Mouse (Mus musculus) embryonic facial prominence, embryonic 14.5 days (tissue): ENCODE measurements around the gene Cep78. TPM values are rescaled to one million over a fixed set of nuclear protein-coding genes. Genes with fewer than 3 reads are reported as not detected.

Experiments used
- ATAC-seq: fragments of 200-750 bp; cut with Nextera tagmentation; 2 replicates; pipeline ENCODE4 v1.8.0; 2017; ENCODE audit warnings: low read depth, moderate number of reproducible peaks, moderate TSS enrichment
- DNase-seq: peaks from one replicate; pipeline ENCODE4 v3.0.0-alpha.2; 2015; ENCODE audit warnings: low spot score
- H3K27ac ChIP-seq: fragments of 300-500 bp; sonication (generic); replicated peaks from 2 replicates; pipeline ENCODE4 v1.5.1; 2014; ENCODE audit warnings: low read depth, mild to moderate bottlenecking, low read length, moderate library complexity
- H3K27me3 ChIP-seq: fragments of 300-500 bp; sonication (generic); replicated peaks from 2 replicates; pipeline ENCODE4 v1.6.1; 2014; ENCODE audit warnings: low read length; ENCODE audit not compliant: control insufficient read depth, insufficient read depth
- H3K36me3 ChIP-seq: fragments of 300-500 bp; sonication (generic); 2 replicates; pipeline ENCODE4 v1.6.1; 2014; ENCODE audit warnings: low read length, mixed read lengths; ENCODE audit not compliant: control insufficient read depth, insufficient read depth
- H3K4me1 ChIP-seq: fragments of 300-500 bp; sonication (generic); 2 replicates; pipeline ENCODE4 v1.6.1; 2014; ENCODE audit warnings: antibody characterized with exemption, low read length; ENCODE audit not compliant: control insufficient read depth, insufficient read depth
- H3K4me2 ChIP-seq: fragments of 300-500 bp; sonication (generic); 2 replicates; pipeline ENCODE4 v1.6.1; 2014; ENCODE audit warnings: low read depth, mild to moderate bottlenecking, low read length, moderate library complexity, mixed read lengths
- H3K4me3 ChIP-seq: fragments of 300-500 bp; sonication (generic); 2 replicates; pipeline ENCODE4 v1.5.1; 2014; ENCODE audit warnings: low read depth, mild to moderate bottlenecking, low read length
- H3K9ac ChIP-seq: fragments of 300-500 bp; sonication (generic); 2 replicates; pipeline ENCODE4 v1.6.1; 2014; ENCODE audit warnings: low read depth, mild to moderate bottlenecking, low read length, moderate library complexity, mixed read lengths
- H3K9me3 ChIP-seq: fragments of 300-500 bp; sonication (generic); 2 replicates; pipeline ENCODE4 v1.6.1; 2016; ENCODE audit warnings: low read length; ENCODE audit not compliant: control insufficient read depth
- WGBS: fragments of 180-500 bp; shearing (Covaris S2); extraction: QIAGEN DNeasy Blood & Tissue Kit; methylation state at CpG from one replicate; pipeline ENCODE4 v1.1.7; 2014; 5-methylcytosine and 5-hydroxymethylcytosine counted together
- polyA plus RNA-seq: library from polyadenylated mRNA; unstranded; fragments of >200 nt; fragmentation: Nextera tagmentation; extraction: Ambion mirVana; gene quantifications from 2 replicates; pipeline ENCODE4 v1.2.1, GENCODE M21; 2014

Gene Cep78
- polyA plus RNA-seq, 1 experiment from 2014 or later: 19.1 TPM

DNA sequence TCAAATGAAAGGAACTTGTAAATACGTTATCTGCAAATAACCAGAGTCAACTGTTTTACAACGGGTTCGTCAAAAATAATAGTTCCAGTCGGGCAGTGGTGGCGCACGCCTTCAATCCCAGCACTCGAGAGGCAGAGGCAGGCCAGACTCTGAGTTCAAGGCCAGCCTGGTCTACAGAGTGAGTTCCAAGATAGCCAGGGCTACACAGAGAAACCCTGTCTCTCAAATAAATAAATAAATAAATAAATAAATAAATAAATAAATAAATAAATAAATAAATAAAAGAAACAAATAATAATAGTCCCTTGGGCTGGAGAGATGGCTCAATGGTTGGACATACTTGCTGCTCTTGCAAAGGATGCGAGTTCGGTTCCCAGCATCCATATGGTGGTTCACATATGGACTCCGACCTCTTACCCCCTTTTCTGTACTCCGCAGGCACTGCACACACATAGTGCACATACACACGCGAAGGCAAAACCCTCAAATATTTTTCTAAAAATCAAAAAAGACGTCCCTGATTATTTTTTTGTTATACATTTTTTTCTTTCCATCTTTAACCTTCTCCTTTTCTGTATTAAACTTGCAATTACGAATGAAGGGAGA, 947 bp downstream of the Cep78 start:
- ATAC-seq: no peak
- no peak for DNase-seq
- peaks cover 3% of the 10 kb centered on the region; the same call in 1 of the 2 replicates for H3K4me1 ChIP-seq
- no peaks in the 10 kb centered on the region for H3K9me3 ChIP-seq
- peaks cover 11% of the 10 kb centered on the region; the same call in 1 of the 2 replicates for H3K36me3 ChIP-seq
- WGBS: 49% methylated on average over 15 of the region's 15 CpGs
- peak overlapping the region; percentile 84 for H3K9ac ChIP-seq
- no peaks in the 10 kb centered on the region for H3K27me3 ChIP-seq
- H3K4me3 ChIP-seq: peak overlapping the region; percentile 82
- H3K4me2 ChIP-seq: peak overlapping the region; percentile 85
- H3K27ac ChIP-seq: peak overlapping the region; percentile 84; the same call in 1 of the 2 replicates

DNA sequence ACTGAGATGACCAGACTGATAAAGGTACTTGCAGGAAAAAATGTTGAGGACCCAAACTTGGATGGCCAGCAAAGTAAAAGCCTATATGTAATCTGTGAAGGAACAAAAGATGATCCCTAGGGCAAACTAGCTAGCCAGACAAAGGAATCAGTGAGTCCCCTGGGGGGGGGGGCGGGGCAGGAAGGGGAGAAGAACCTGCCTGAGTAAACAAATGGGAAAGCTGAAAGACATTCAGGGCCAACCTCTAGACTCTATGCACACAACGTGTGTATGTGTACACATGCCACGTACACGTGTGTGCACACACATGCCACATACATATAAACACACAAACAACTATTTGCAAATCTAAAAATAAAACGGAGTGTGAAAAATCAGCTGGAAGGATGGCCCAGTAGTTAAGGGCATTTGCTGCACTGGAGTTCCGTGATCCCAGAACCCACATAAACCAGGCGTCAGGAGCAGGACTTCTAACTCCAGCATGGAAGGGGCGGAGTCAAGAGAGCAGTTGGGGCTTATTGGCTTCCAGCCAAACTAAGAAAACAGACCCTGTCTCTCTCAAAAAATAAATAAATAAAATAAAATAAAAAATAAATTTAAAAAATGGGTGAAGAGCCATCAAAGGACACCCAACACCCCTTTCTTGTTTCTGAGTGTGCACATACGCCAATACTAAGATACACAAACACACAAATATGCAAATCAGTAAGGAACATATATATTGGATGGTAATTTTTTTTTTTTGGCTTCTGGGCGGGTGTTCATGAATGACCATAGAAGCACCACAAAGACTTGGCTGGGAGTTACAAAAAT, 1.7 kb downstream of the Cep78 start:
- Histone ChIP-seq H3K27me3 (no peaks in the 10 kb centered on the region), H3K4me2 (peak overlapping the region; percentile 85; the same call in 1 of the 2 replicates), H3K9ac (no peak overlapping the region), H3K4me3 (no peak overlapping the region), H3K4me1 (peaks cover 3% of the 10 kb centered on the region; the same call in 1 of the 2 replicates), H3K27ac (no peak overlapping the region), H3K9me3 (no peaks in the 10 kb centered on the region), H3K36me3 (peaks cover 17% of the 10 kb centered on the region; the same call in 1 of the 2 replicates)
- WGBS: 46% methylated on average over 9 of the region's 10 CpGs
- DNase-seq (peak; percentile 24), ATAC-seq (no peak; the same call in 1 of the 2 replicates)

DNA sequence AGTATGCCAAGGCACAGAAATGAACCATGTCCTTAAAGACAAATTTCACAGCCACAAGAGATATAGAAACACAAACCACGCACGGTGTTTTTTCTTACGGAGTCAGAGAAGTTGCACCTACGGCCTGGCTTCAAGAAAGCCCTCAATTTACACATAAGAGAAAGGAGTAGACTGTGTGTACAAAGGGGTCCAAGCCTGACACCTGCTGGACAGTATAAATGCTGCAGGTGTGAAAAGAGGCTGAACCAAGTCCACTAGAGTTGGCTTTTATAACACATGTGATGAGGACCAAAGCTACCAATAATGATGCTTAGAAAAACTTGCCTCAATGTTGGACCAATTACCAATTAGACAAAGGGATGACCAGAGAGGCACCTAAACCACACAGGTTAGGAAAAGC, 2.9 kb downstream of the Cep78 start:
- no peak overlapping the region for H3K9ac ChIP-seq
- no peak overlapping the region for H3K4me2 ChIP-seq
- ATAC-seq: 0 out of 2 replicates have a peak, but pooled peaks have one; percentile 26
- no peaks in the 10 kb centered on the region for H3K9me3 ChIP-seq
- WGBS: 55% methylated on average over 4 of the region's 4 CpGs
- H3K4me3 ChIP-seq: no peak overlapping the region
- DNase-seq: peak; percentile 76
- no peaks in the 10 kb centered on the region for H3K27me3 ChIP-seq
- H3K36me3 ChIP-seq: peaks cover 28% of the 10 kb centered on the region
- peaks cover 3% of the 10 kb centered on the region; the same call in 1 of the 2 replicates for H3K4me1 ChIP-seq
- H3K27ac ChIP-seq: no peak overlapping the region

DNA sequence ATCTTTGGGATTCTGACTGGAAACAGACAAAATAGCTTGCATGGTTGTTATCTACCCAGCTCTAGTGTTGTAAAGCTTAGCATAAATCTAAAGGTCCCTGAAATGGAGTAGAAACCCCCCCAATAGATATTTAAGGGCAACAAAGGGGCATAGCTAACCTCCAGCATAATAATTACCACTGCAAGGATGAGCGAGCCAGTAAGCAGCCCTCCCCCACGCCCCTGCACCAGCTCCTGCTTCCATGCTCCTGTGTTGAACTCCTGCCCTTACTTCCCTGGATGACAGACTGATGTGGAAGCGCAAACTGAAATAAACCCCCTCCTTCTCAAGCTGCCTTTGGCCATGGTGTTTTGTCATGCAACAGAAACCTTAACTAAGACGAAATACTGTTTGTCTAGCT, 11.4 kb downstream of the Cep78 start:
- Histone ChIP-seq H3K9ac (no peak overlapping the region), H3K4me2 (no peak overlapping the region), H3K27me3 (no peaks in the 10 kb centered on the region), H3K36me3 (peaks cover 85% of the 10 kb centered on the region), H3K4me1 (no peaks in the 10 kb centered on the region), H3K27ac (no peak overlapping the region), H3K9me3 (no peaks in the 10 kb centered on the region), H3K4me3 (no peak overlapping the region)
- WGBS: 72% methylated on average over 4 of the region's 4 CpGs
- DNase-seq: no peak
- ATAC-seq: no peak

DNA sequence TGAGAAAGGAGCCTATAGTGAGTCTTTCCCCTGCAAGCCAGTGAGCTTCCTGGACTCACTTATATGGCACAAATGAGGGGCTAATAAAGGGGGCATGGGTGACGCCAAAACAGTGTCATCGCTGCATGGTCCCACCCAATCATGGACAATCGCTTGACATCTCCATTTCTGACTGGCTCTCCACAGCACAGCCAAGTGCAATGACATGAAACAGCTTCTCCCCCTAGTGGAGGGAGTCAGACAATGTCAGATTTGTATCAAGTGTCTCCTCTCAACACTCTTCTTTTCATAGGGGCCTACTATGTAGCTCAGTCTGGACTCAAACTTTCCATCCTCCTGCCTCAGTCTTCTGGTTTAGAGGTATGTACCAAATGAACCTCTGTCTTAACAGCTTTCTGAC, 19.7 kb downstream of the Cep78 start:
- ATAC-seq (peak; percentile 68; the same call in 1 of the 2 replicates), DNase-seq (peak; percentile 76)
- Histone ChIP-seq H3K4me1 (no peaks in the 10 kb centered on the region), H3K36me3 (peaks cover 54% of the 10 kb centered on the region), H3K4me3 (no peak overlapping the region), H3K27me3 (no peaks in the 10 kb centered on the region), H3K4me2 (no peak overlapping the region), H3K9me3 (no peaks in the 10 kb centered on the region), H3K27ac (no peak overlapping the region), H3K9ac (no peak overlapping the region)
- 54% methylated on average over 3 of the region's 3 CpGs for WGBS

DNA sequence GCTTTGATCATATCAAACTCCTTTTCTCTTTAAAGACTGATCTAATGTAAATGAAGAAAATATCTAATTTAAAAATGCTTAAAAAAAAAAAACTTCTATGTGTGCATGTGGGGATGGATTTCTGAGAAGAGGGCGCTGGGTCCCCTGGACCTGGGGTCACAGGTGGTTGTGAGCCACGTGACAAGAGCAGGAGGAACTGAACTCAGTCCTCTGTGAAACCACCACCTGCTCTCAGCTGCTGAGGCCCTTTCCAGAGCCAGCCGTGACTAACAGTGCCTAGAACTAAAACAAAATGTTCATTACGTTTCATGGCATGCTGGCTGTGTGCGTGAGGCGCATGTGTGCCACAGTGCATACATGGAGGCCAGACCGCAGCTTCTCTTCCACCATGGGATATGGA, 20.3 kb downstream of the Cep78 start:
- H3K36me3 ChIP-seq: peaks cover 53% of the 10 kb centered on the region
- ATAC-seq (no peak), DNase-seq (no peak)
- no peaks in the 10 kb centered on the region for H3K4me1 ChIP-seq
- no peak overlapping the region for H3K4me3 ChIP-seq
- H3K4me2 ChIP-seq: no peak overlapping the region
- no peak overlapping the region for H3K27ac ChIP-seq
- no peaks in the 10 kb centered on the region for H3K27me3 ChIP-seq
- H3K9me3 ChIP-seq: no peaks in the 10 kb centered on the region
- 90% methylated on average over 7 of the region's 7 CpGs for WGBS
- no peak overlapping the region for H3K9ac ChIP-seq

DNA sequence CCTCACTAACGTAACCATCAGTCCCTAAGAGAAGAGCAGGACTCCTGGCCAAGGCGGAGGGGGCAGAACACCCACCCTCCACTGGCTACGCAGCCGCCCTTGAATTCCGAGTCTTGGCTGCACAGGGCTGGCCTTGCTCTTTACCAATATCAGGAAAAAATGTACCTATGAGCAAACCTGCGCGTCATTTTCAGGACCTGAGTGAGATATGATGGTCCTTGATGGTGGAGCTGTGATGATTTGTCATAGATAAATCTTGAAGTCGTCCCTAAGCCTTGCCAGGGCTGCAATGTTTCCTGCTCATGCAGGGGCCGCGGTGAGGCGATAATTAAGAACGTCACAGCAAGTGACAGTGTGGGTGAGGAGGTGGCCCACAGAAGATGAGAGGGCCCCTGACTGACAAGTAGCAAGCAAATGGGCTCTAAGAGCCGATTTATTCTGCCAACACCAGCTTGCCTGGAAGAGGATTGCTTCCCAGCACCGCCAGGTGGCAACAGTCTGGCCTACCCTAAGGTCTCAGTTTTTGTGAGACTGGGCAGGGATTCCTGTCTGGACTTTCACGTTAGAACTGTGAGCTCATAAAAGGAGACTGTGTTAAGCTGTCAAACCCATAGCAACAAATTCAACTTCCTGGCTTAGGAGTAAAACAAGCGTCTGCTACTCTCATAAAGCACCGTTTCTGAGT, 21.6 kb downstream of the Cep78 start:
- Histone ChIP-seq H3K4me2 (no peak overlapping the region), H3K36me3 (peaks cover 49% of the 10 kb centered on the region), H3K27me3 (no peaks in the 10 kb centered on the region), H3K27ac (no peak overlapping the region), H3K4me1 (no peaks in the 10 kb centered on the region), H3K4me3 (no peak overlapping the region), H3K9me3 (no peaks in the 10 kb centered on the region), H3K9ac (no peak overlapping the region)
- DNase-seq: no peak
- ATAC-seq: no peak
- WGBS: 89% methylated on average over 17 of the region's 17 CpGs

DNA sequence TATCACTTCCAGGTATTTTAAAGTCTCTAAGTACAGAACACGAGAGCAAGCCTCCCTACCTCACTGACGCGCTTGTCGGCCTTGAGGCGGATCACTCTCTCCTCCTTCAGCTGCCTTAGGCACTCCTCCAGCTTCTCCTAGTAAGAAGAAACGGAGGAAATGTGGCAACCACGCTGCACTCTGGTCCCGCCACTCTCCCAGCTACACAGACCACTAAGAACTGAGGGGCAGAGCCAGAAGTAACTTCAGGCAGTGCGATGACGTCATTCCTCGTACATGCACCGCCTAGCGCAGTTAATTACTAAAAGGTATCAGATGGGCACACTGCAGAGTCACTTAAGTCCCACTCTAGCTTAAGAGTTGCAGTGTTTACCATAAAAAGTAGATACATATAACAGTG, 22.5 kb downstream of the Cep78 start:
- DNase-seq: peak; percentile 30

More for the DNA sequence above, 22.5 kb downstream of the Cep78 start:
- no peaks in the 10 kb centered on the region for H3K27me3 ChIP-seq
- peaks cover 48% of the 10 kb centered on the region for H3K36me3 ChIP-seq
- H3K9me3 ChIP-seq: no peaks in the 10 kb centered on the region
- 72% methylated on average over 13 of the region's 13 CpGs for WGBS
- no peak overlapping the region for H3K27ac ChIP-seq
- H3K4me2 ChIP-seq: no peak overlapping the region
- H3K9ac ChIP-seq: no peak overlapping the region
- no peaks in the 10 kb centered on the region for H3K4me1 ChIP-seq
- ATAC-seq: peak; percentile 62
- H3K4me3 ChIP-seq: no peak overlapping the region
